Mouse (Mus musculus) cortical plate, adult 2 months (tissue): ENCODE data around the gene Phldb3. TPM values are rescaled to one million over a fixed set of nuclear protein-coding genes. Genes with fewer than 3 reads are reported as not detected.
A peak's percentile ranks its signal among the peaks of the same experiment; 100 is the strongest.

Experiments
- H3K27ac ChIP-seq: fragments of 200-500 bp; 2 replicates; pipeline ENCODE4 v1.5.1; 2012; ENCODE audit warnings: low read length, control low read depth, inconsistent platforms; ENCODE audit not compliant: insufficient read depth
- H3K4me1 ChIP-seq: fragments of 200-500 bp; 2 replicates; pipeline ENCODE4 v1.6.1; 2011; ENCODE audit warnings: low read length; ENCODE audit not compliant: control insufficient read depth, insufficient read depth
- H3K4me3 ChIP-seq: fragments of 200-500 bp; 2 replicates; pipeline ENCODE4 v1.5.1; 2011; ENCODE audit warnings: mild to moderate bottlenecking, low read length, control low read depth; ENCODE audit not compliant: insufficient read depth
- CTCF ChIP-seq: fragments of 200-500 bp; IDR thresholded peaks from 2 replicates; pipeline ENCODE4 v1.5.1; 2011; ENCODE audit warnings: mild to moderate bottlenecking, control low read depth, low read length; ENCODE audit not compliant: insufficient read depth; ENCODE audit errors: extremely low read depth
- POLR2A ChIP-seq: fragments of 200-500 bp; IDR thresholded peaks from 2 replicates; pipeline ENCODE4 v1.6.1; 2011; ENCODE audit warnings: mild to moderate bottlenecking, low read length, control low read depth; ENCODE audit not compliant: insufficient read depth; ENCODE audit errors: extremely low read depth
- polyA plus RNA-seq: library from polyadenylated mRNA; depleted of rRNA; stranded (reverse); fragments of >200 nt; gene quantifications from 2 replicates; pipeline ENCODE4 v1.2.3, GENCODE M21; 2012

The Phldb3 gene
- polyA plus RNA-seq, 1 experiment: 0.08 TPM

- no peaks in the 10 kb centered on the region; the same call in 1 of the 2 replicates for H3K4me1 ChIP-seq
- H3K4me3 ChIP-seq: no peak overlapping the region
- TF ChIP-seq POLR2A (no peak), CTCF (no peak)
- H3K27ac ChIP-seq: no peak overlapping the region
These were observed 33.9 kb downstream of the Phldb3 start for GRCm38 (mm10) chr7:24644492-24644891.

- no peak overlapping the region for H3K4me3 ChIP-seq
- TF ChIP-seq POLR2A (no peak), CTCF (no peak)
These were observed 34.4 kb downstream of the Phldb3 start for GRCm38 (mm10) chr7:24644996-24645395.

GRCm38 (mm10) chr7:24646486-24646885 lies 35.9 kb downstream of the Phldb3 start:
- Histone ChIP-seq H3K4me3 (no peak overlapping the region), H3K27ac (no peak overlapping the region), H3K4me1 (no peaks in the 10 kb centered on the region; the same call in 1 of the 2 replicates)
- TF ChIP-seq POLR2A: no peak
- TF ChIP-seq CTCF: no peak

More at GRCm38 (mm10) chr7:24644996-24645395, 34.4 kb downstream of the Phldb3 start:
- Histone ChIP-seq H3K27ac (no peak overlapping the region), H3K4me1 (no peaks in the 10 kb centered on the region; the same call in 1 of the 2 replicates)

- Histone ChIP-seq H3K27ac (no peak overlapping the region), H3K4me3 (no peak overlapping the region), H3K4me1 (no peaks in the 10 kb centered on the region)
- TF ChIP-seq POLR2A (no peak), CTCF (peak; percentile 68)
These were observed 43.1 kb downstream of the Phldb3 start for GRCm38 (mm10) chr7:24653681-24654080.

GRCm38 (mm10) chr7:24659737-24660357 lies 49.3 kb downstream of the Phldb3 start:
- no peaks in the 10 kb centered on the region for H3K4me1 ChIP-seq
- H3K27ac ChIP-seq: no peak overlapping the region
- H3K4me3 ChIP-seq: no peak overlapping the region
- TF ChIP-seq CTCF (no peak), POLR2A (no peak)

GRCm38 (mm10) chr7:24661118-24661904 lies 50.7 kb downstream of the Phldb3 start:
- Histone ChIP-seq H3K4me1 (no peaks in the 10 kb centered on the region), H3K27ac (no peak overlapping the region), H3K4me3 (no peak overlapping the region)
- TF ChIP-seq POLR2A: no peak
- no peak for TF ChIP-seq CTCF

GRCm38 (mm10) chr7:24662575-24662974 lies 52.0 kb downstream of the Phldb3 start:
- no peak overlapping the region for H3K27ac ChIP-seq
- no peak overlapping the region for H3K4me3 ChIP-seq
- TF ChIP-seq CTCF (peak; percentile 94), POLR2A (no peak)
- H3K4me1 ChIP-seq: no peaks in the 10 kb centered on the region

- TF ChIP-seq POLR2A (no peak), CTCF (no peak)
- no peak overlapping the region for H3K27ac ChIP-seq
- H3K4me1 ChIP-seq: no peaks in the 10 kb centered on the region
- H3K4me3 ChIP-seq: no peak overlapping the region
These were observed 53.7 kb downstream of the Phldb3 start for GRCm38 (mm10) chr7:24664301-24664700.

GRCm38 (mm10) chr7:24664959-24665358 lies 54.4 kb downstream of the Phldb3 start:
- TF ChIP-seq POLR2A (no peak), CTCF (no peak)
- no peak overlapping the region for H3K27ac ChIP-seq
- no peaks in the 10 kb centered on the region for H3K4me1 ChIP-seq
- no peak overlapping the region for H3K4me3 ChIP-seq

GRCm38 (mm10) chr7:24671944-24672439 lies 61.4 kb downstream of the Phldb3 start:
- Histone ChIP-seq H3K27ac (no peak overlapping the region), H3K4me3 (no peak overlapping the region), H3K4me1 (no peaks in the 10 kb centered on the region)
- no peak for TF ChIP-seq CTCF
- no peak for TF ChIP-seq POLR2A
